Mouse (Mus musculus): Measurements from ENCODE around the gene Prdm9. TPM values are rescaled to one million over a fixed set of nuclear protein-coding genes. Genes with fewer than 3 reads are reported as not detected.
A peak's percentile ranks its signal among the peaks of the same experiment; 100 is the strongest.
"Not testable (repeated sequence)": the region's sequence is repeated elsewhere in the genome, so short reads cannot be mapped to it uniquely, and the experiment has no call there.

Gene Prdm9
- total and polyA plus RNA-seq, 3 experiments: 1.3 to 1.7 (median 1.4) TPM

DNA sequence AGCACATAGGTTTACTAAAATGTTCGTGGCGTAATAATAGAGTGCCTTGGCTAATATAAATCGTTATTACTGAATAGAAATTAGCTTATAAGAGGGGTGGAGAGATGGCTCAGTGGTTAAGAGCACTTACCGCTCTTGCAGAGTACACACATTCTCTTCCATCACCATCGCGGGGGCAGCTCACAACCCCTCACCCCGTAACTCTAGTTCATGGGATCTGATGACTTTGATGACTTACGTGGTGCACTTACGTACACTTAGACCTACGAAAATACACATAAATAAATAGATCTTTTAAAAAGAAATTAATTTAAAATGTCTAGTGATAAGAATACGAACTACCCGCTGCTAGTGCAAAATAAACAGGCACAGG is 760 bp upstream of the Prdm9 start:
- H3K4me3 ChIP-seq: peak overlapping the region; percentile 66
- H3K36me3 ChIP-seq (ENCODE audit: control insufficient read depth, insufficient read depth, low read length): no peaks in the 10 kb centered on the region
- no peak for TF ChIP-seq EP300 (IDR thresholded peaks at IDR 0.05; ENCODE audit: insufficient read depth, low read depth, low read length)
- TF ChIP-seq CTCF (IDR thresholded peaks at IDR 0.05): no peak
- TF ChIP-seq POLR2A (IDR thresholded peaks at IDR 0.05; ENCODE audit: insufficient read depth, low read depth, low read length): no peak
- WGBS: 39% methylated on average over 12 of the region's 12 CpGs
- intact Hi-C loops (cut with DNase I): loop anchor here (2.0 to 10.0 kb wide), 3 partner anchors 38 to 620 kb away; partner anchors contain the start of genes 1600012H06Rik, Pdcd2 and Wdr27
- DNase-seq: no peak
- H3K79me2 ChIP-seq (replicated peaks; ENCODE audit: control insufficient read depth, insufficient read depth, low read length): no peaks in the 10 kb centered on the region
- no peaks in the 10 kb centered on the region for H3K27me3 ChIP-seq (ENCODE audit: control insufficient read depth, insufficient read depth, low read length)
- H3K27ac ChIP-seq: peak overlapping the region; percentile 98
- no peaks in the 10 kb centered on the region; the same call in 1 of the 2 replicates for H3K4me1 ChIP-seq (ENCODE audit: control insufficient read depth, insufficient read depth, low read length)
- H3K9ac ChIP-seq (ENCODE audit: low read depth, low read length): no peak overlapping the region

DNA sequence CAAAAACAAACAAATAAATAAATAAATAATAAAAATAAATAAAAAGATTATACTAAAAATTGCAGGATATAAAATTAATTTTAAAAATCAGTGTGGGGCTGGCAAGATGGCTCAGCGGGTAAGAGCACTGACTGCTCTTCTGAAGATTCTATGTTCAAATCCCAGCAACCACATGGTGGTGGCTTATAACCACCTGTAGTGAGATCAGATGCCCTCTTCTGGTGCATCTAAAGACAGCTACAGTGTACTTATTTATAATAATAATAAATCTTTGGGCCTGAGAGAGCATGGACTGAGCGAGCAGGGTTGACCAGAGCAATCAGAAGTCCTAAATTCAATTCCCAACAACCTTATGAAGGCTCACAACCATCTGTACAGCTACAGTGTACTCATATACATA is 4.2 kb downstream of the Prdm9 start:
- DNase-seq: no peak
- no peak for TF ChIP-seq POLR2A (IDR thresholded peaks at IDR 0.05; ENCODE audit: insufficient read depth, low read depth, low read length)
- H3K36me3 ChIP-seq (ENCODE audit: control insufficient read depth, insufficient read depth, low read length): no peaks in the 10 kb centered on the region
- 95% methylated on average over 2 of the region's 2 CpGs for WGBS
- H3K27ac ChIP-seq: no peak overlapping the region
- intact Hi-C loops (cut with DNase I): loop anchor here (5.0 to 10.0 kb wide), 2 partner anchors 147 to 615 kb away; partner anchors contain the start of genes 1600012H06Rik and Wdr27
- H3K4me3 ChIP-seq: no peak overlapping the region
- no peaks in the 10 kb centered on the region for H3K27me3 ChIP-seq (ENCODE audit: control insufficient read depth, insufficient read depth, low read length)
- no peaks in the 10 kb centered on the region; the same call in 1 of the 2 replicates for H3K4me1 ChIP-seq (ENCODE audit: control insufficient read depth, insufficient read depth, low read length)
- H3K9ac ChIP-seq (ENCODE audit: low read depth, low read length): no peak overlapping the region
- H3K79me2 ChIP-seq (replicated peaks; ENCODE audit: control insufficient read depth, insufficient read depth, low read length): no peaks in the 10 kb centered on the region

DNA sequence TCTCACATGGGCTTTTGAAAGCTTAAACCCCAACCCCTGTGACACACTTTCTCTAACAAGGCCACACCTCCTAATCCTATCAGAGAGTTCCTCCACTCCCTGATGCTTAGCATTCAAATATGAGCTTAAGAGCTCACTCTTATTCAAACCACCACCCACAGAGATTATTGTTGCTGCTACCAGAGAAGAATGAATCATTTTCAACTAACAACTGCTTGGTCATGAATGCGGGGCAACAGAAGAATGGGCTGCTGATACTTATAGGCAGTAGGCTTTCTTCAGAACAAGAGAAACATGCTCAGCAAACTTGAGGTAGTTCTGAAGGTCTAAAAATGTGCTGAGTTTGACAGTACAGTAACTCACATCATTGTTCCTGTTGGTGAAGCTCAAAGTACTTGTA is 14.4 kb downstream of the Prdm9 start:
- Histone ChIP-seq H3K27ac (no peak overlapping the region), H3K4me3 (no peak overlapping the region), H3K9ac (ENCODE audit: low read depth, low read length) (no peak overlapping the region), H3K36me3 (ENCODE audit: control insufficient read depth, insufficient read depth, low read length) (no peaks in the 10 kb centered on the region), H3K4me1 (ENCODE audit: control insufficient read depth, insufficient read depth, low read length) (no peaks in the 10 kb centered on the region), H3K79me2 (replicated peaks; ENCODE audit: control insufficient read depth, insufficient read depth, low read length) (no peaks in the 10 kb centered on the region), H3K27me3 (ENCODE audit: control insufficient read depth, insufficient read depth, low read length) (no peaks in the 10 kb centered on the region)
- TF ChIP-seq CTCF (IDR thresholded peaks at IDR 0.05) (no peak), EP300 (IDR thresholded peaks at IDR 0.05; ENCODE audit: insufficient read depth, low read depth, low read length) (no peak), POLR2A (IDR thresholded peaks at IDR 0.05; ENCODE audit: insufficient read depth, low read depth, low read length) (no peak)
- intact Hi-C loops (cut with DNase I): no loop called here
- DNase-seq: no peak
- WGBS: 69% methylated on average over 1 of the region's 1 CpGs

DNA sequence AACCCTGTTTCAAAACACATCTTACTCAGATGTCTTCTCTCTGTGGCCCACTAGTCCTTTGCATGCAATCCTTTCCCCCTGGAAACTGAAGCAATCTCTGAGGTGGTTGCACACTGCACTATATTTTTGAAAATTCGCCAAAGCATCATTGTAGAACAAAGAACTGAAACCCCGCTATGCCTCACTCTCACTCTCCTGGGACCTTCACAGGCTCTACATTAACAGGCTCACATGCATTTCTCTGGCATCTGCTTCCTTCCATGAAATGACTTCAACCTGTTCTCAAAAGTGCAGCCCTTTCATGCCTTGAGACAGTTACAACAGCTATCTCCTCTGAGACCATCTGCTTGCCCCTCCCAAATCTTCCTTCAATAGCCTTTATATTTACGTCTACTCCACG is 17.7 kb downstream of the Prdm9 start:
- Histone ChIP-seq H3K9ac (ENCODE audit: low read depth, low read length) (no peak overlapping the region), H3K4me3 (no peak overlapping the region), H3K27me3 (ENCODE audit: control insufficient read depth, insufficient read depth, low read length) (no peaks in the 10 kb centered on the region), H3K79me2 (replicated peaks; ENCODE audit: control insufficient read depth, insufficient read depth, low read length) (no peaks in the 10 kb centered on the region), H3K4me1 (ENCODE audit: control insufficient read depth, insufficient read depth, low read length) (no peaks in the 10 kb centered on the region), H3K27ac (no peak overlapping the region), H3K36me3 (ENCODE audit: control insufficient read depth, insufficient read depth, low read length) (no peaks in the 10 kb centered on the region)
- intact Hi-C loops (cut with DNase I): no loop called here
- 59% methylated on average over 4 of the region's 4 CpGs for WGBS
- TF ChIP-seq CTCF (IDR thresholded peaks at IDR 0.05) (no peak), EP300 (IDR thresholded peaks at IDR 0.05; ENCODE audit: insufficient read depth, low read depth, low read length) (no peak)
- no peak for DNase-seq

DNA sequence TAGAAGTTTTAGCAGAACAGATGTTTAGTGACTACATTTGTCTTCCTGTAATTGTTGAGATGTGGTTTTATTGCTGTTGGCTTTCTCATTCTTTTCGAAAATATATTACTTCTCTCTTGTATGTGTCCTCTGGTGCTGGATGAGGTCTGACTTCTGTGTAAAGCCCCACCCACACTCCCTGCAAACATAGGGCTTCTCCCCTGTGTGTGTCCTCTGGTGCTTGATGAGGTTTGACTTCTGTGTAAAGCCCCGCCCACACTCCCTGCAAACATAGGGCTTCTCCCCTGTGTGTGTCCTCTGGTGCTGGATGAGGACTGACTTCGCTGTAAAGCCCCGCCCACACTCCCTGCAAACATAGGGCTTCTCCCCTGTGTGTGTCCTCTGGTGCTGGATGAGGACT is 20.3 kb downstream of the Prdm9 start:
- DNase-seq; H3K9ac ChIP-seq (ENCODE audit: low read depth, low read length); H3K36me3 ChIP-seq (ENCODE audit: control insufficient read depth, insufficient read depth, low read length); H3K4me1 ChIP-seq (ENCODE audit: control insufficient read depth, insufficient read depth, low read length); intact Hi-C loops (cut with DNase I); H3K4me3 ChIP-seq; H3K79me2 ChIP-seq (replicated peaks; ENCODE audit: control insufficient read depth, insufficient read depth, low read length); H3K27ac ChIP-seq; H3K27me3 ChIP-seq (ENCODE audit: control insufficient read depth, insufficient read depth, low read length): not testable (repeated sequence)
- 57% methylated on average over 4 of the region's 4 CpGs for WGBS

DNA sequence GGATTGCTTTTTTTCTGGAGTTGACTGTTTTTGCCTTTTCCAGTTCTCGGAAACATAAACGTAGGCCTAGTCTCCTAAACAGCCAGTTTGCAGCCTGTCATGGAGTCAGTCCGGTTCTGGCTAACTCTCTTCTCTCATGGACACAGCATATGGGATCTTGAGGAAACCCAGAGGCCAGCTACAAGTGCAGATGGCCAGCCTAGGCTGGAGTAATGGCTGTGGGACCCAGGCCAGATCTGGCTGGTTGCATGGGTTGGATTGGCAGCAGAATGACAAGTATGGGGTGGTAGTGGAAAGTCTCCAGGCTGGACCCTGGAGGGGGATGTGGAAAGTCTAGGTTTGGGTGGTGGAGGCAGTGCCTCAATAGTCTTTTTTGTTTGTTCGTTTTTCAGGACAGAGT is 23.8 kb downstream of the Prdm9 start:
- H3K79me2 ChIP-seq (replicated peaks; ENCODE audit: control insufficient read depth, insufficient read depth, low read length): no peaks in the 10 kb centered on the region
- no peak overlapping the region for H3K9ac ChIP-seq (ENCODE audit: low read depth, low read length)
- no peaks in the 10 kb centered on the region for H3K36me3 ChIP-seq (ENCODE audit: control insufficient read depth, insufficient read depth, low read length)
- no peak overlapping the region for H3K4me3 ChIP-seq
- DNase-seq: no peak
- no peaks in the 10 kb centered on the region for H3K4me1 ChIP-seq (ENCODE audit: control insufficient read depth, insufficient read depth, low read length)
- no peak overlapping the region for H3K27ac ChIP-seq
- TF ChIP-seq EP300 (IDR thresholded peaks at IDR 0.05; ENCODE audit: insufficient read depth, low read depth, low read length) (no peak), CTCF (IDR thresholded peaks at IDR 0.05) (no peak), POLR2A (IDR thresholded peaks at IDR 0.05; ENCODE audit: insufficient read depth, low read depth, low read length) (no peak)
- 67% methylated on average over 4 of the region's 4 CpGs for WGBS
- intact Hi-C loops (cut with DNase I): no loop called here
- peaks cover 3% of the 10 kb centered on the region; the same call in 1 of the 2 replicates for H3K27me3 ChIP-seq (ENCODE audit: control insufficient read depth, insufficient read depth, low read length)
